Mouse (Mus musculus) hindbrain, embryonic 15.5 days (tissue): Measurements from ENCODE around the gene Cpd. TPM values are rescaled to one million over a fixed set of nuclear protein-coding genes. Genes with fewer than 3 reads are reported as not detected.

Experiments used
- polyA plus RNA-seq: library from polyadenylated mRNA; unstranded; fragments of >200 nt; fragmentation: Nextera tagmentation; extraction: Ambion mirVana; gene quantifications from 2 replicates; pipeline ENCODE4 v1.2.1, GENCODE M21; 2015

Gene Cpd
- polyA plus RNA-seq, 1 experiment from 2014 or later, result 5.4 TPM

Other genes with a start within 250 kb of the Cpd start
- 99.9 and 113 TPM in 2 replicates for gene Abr, start 224.7 kb downstream of the Cpd start, polyA plus RNA-seq
- 1.3 and 1.7 TPM in 2 replicates for gene Bhlha9, start 174.5 kb downstream of the Cpd start, polyA plus RNA-seq
- gene Trarg1, start 167.2 kb downstream of the Cpd start, polyA plus RNA-seq, result 0.82 and 2.8 TPM in 2 replicates
- 24.3 and 25.4 TPM in 2 replicates for gene Gosr1, start 83.4 kb downstream of the Cpd start, polyA plus RNA-seq
- not detected in 2 replicates for gene Tmigd1, start 55.1 kb upstream of the Cpd start, polyA plus RNA-seq
- 131 and 136 TPM in 2 replicates for gene Blmh, start 77.8 kb upstream of the Cpd start, polyA plus RNA-seq
- 8.5 and 9.3 TPM in 2 replicates for gene Slc6a4, start 151.6 kb upstream of the Cpd start, polyA plus RNA-seq
- gene Nsrp1, start 231.4 kb upstream of the Cpd start, polyA plus RNA-seq, result 53.7 and 54.3 TPM in 2 replicates